ENCODE assay signal across 25 mouse cellular contexts in genomic region chr8:48896687-48897086, GRCm38 (mm10). TPM values are rescaled to one million over a fixed set of nuclear protein-coding genes. Genes with fewer than 3 reads are reported as not detected.
"Had no signal": no experiment of that assay in that cellular context is flagged by ENCODE, and none has a peak within 500 bp of the region (broad histone marks: within the 10 kb centered on the region; RNA-seq: fewer than 3 reads in every experiment).

No protein-coding gene starts in this region.

- H3K4me1 ChIP-seq: heart, embryonic 10.5 days; heart, embryonic 12.5 days; hindbrain, embryonic 12.5 days; intestine, embryonic 15.5 days had no signal

- H3K27ac ChIP-seq: gastrocnemius, adult 2 months; heart, embryonic 10.5 days; hindbrain, embryonic 10.5 days; hindbrain, embryonic 12.5 days; hindbrain, embryonic 14.5 days; intestine, embryonic 15.5 days; layer of hippocampus, adult 2 months; left cerebral cortex, adult 2 months; limb, embryonic 10.5 days; limb, embryonic 12.5 days had no signal

- DNase-seq: gastrocnemius, adult 2 months; gastrocnemius, postnatal 10 days; gastrocnemius, postnatal 25 days; heart, adult 18-20 months; heart, postnatal 10 days; heart, postnatal 4 days; kidney, adult 18-20 months; kidney, adult 8-10 months; kidney, postnatal 10 days; kidney, postnatal 25 days; kidney, postnatal 4 days had no signal

- ATAC-seq: hindbrain, embryonic 16.5 days; inflammation-experienced regulatory T-cells, adult 6 months; intestine, embryonic 15.5 days; intestine, postnatal 0 days had no signal

- H3K4me2 ChIP-seq: heart, embryonic 12.5 days; hindbrain, embryonic 12.5 days; hindbrain, embryonic 14.5 days; intestine, embryonic 15.5 days; limb, embryonic 12.5 days had no signal

- H3K9me3 ChIP-seq: heart, embryonic 10.5 days; heart, embryonic 12.5 days; hindbrain, embryonic 10.5 days; hindbrain, embryonic 12.5 days; intestine, embryonic 15.5 days; limb, embryonic 10.5 days; limb, embryonic 12.5 days had no signal

- H3K27me3 ChIP-seq: heart, embryonic 12.5 days; hindbrain, embryonic 12.5 days; intestine, embryonic 15.5 days; limb, embryonic 12.5 days had no signal

- H3K9ac ChIP-seq: heart, embryonic 12.5 days; hindbrain, embryonic 12.5 days; hindbrain, embryonic 14.5 days; intestine, embryonic 15.5 days; limb, embryonic 12.5 days had no signal

- H3K36me3 ChIP-seq: heart, embryonic 10.5 days; heart, embryonic 12.5 days; hindbrain, embryonic 10.5 days; hindbrain, embryonic 12.5 days; intestine, embryonic 15.5 days; limb, embryonic 10.5 days; limb, embryonic 12.5 days had no signal

- H3K4me3 ChIP-seq: gastrocnemius, adult 2 months; heart, embryonic 10.5 days; heart, embryonic 12.5 days; hindbrain, embryonic 10.5 days; hindbrain, embryonic 12.5 days; intestine, embryonic 15.5 days; layer of hippocampus, adult 2 months; left cerebral cortex, adult 2 months; limb, embryonic 10.5 days; limb, embryonic 12.5 days had no signal

RNA-seq across cellular contexts. Expression of gene Tenm3, which starts 52.9 kb away (rescaled TPM):
- total RNA-seq: granulocyte monocyte progenitor cell, adult 5-6 weeks had no signal
- polyA plus RNA-seq: inflammation-experienced regulatory T-cells, adult 6 months had no signal
